Mouse (Mus musculus) CH12.LX (cell line): ENCODE measurements around the gene Erbb2. TPM values are rescaled to one million over a fixed set of nuclear protein-coding genes. Genes with fewer than 3 reads are reported as not detected.

Experiments
- DNase-seq: peaks from one replicate; pipeline ENCODE4 v3.0.0-alpha.2; 2013; ENCODE audit errors: extremely low read depth
- H3K27ac ChIP-seq: 2 replicates; pipeline ENCODE4 v1.5.1; 2012; ENCODE audit warnings: low read depth, mild to moderate bottlenecking, control low read depth, moderate library complexity; ENCODE audit not compliant: insufficient read depth
- H3K27me3 ChIP-seq: replicated peaks from 2 replicates; pipeline ENCODE3; 2012; ENCODE audit warnings: inconsistent platforms
- H3K36me3 ChIP-seq, 2 experiments: replicated peaks in 1 of 2; 2 replicates each; pipeline versions ENCODE3 to v1.6.1; 2012; ENCODE audit warnings: inconsistent platforms in 1 of 2, low read length in 1 of 2, mild to moderate bottlenecking in 1 of 2, mixed read lengths in 1 of 2, moderate library complexity in 1 of 2; ENCODE audit not compliant: control insufficient read depth in 1 of 2, insufficient read depth in 1 of 2
- H3K4me1 ChIP-seq, 2 experiments: 2 replicates each; pipeline ENCODE4 v1.6.1; 2012; ENCODE audit warnings: inconsistent platforms in 1 of 2, moderate library complexity in 1 of 2; ENCODE audit not compliant: insufficient read depth in 2 of 2, control insufficient read depth in 1 of 2
- H3K4me2 ChIP-seq: 2 replicates; pipeline ENCODE4 v1.6.1; 2012; ENCODE audit warnings: low read depth, mild to moderate bottlenecking, control low read depth; ENCODE audit not compliant: poor library complexity, insufficient read depth, severe bottlenecking
- H3K4me3 ChIP-seq, 3 experiments: fragments of 150-350 bp in 1 of 3; sonication (generic) in 1 of 3; replicated peaks in 1 of 3; 2 replicates each; pipeline versions ENCODE3 to v1.5.1; 2011 to 2012; ENCODE audit warnings: low read depth in 2 of 3, low read length in 2 of 3, mild to moderate bottlenecking in 2 of 3, moderate library complexity in 2 of 3, control low read depth in 1 of 3, improper control_type of control experiment in 1 of 3, inconsistent platforms in 1 of 3, mixed read lengths in 1 of 3; ENCODE audit not compliant: poor library complexity in 1 of 3
- H3K79me2 ChIP-seq: replicated peaks from 2 replicates; pipeline ENCODE4 v1.6.1; 2012; ENCODE audit warnings: mild to moderate bottlenecking, moderate library complexity; ENCODE audit not compliant: control insufficient read depth, poor library complexity, insufficient read depth, severe bottlenecking; ENCODE audit errors: extremely low read depth
- H3K9ac ChIP-seq: 2 replicates; pipeline ENCODE4 v1.6.1; 2012; ENCODE audit warnings: low read depth, mild to moderate bottlenecking, control low read depth, moderate library complexity; ENCODE audit not compliant: insufficient read depth
- H3K9me3 ChIP-seq: replicated peaks from 2 replicates; pipeline ENCODE3; 2012; ENCODE audit warnings: low read length, inconsistent platforms, mixed read lengths
- BHLHE40 ChIP-seq: IDR thresholded peaks from 2 replicates; pipeline ENCODE4 v1.6.1; 2011; ENCODE audit warnings: mild to moderate bottlenecking, low read depth, low read length, improper control_type of control experiment
- CHD1 ChIP-seq: IDR thresholded peaks from 2 replicates; pipeline ENCODE4 v1.6.1; 2012; ENCODE audit warnings: low read depth, low read length, improper control_type of control experiment, inconsistent platforms
- CTCF ChIP-seq, 2 experiments: IDR thresholded peaks in 1 of 2; conservative IDR thresholded peaks in 1 of 2; 2 replicates each; pipeline ENCODE4 v1.5.1; 2011 to 2012; ENCODE audit warnings: low read depth in 2 of 2, low read length in 2 of 2, improper control_type of control experiment in 1 of 2, inconsistent platforms in 1 of 2, mild to moderate bottlenecking in 1 of 2, moderate library complexity in 1 of 2
- E2F4 ChIP-seq: IDR thresholded peaks from 2 replicates; pipeline ENCODE4 v1.6.1; 2011; ENCODE audit warnings: low read depth, low read length, improper control_type of control experiment; ENCODE audit not compliant: insufficient replicate concordance
- ELF1 ChIP-seq: IDR thresholded peaks from 2 replicates; pipeline ENCODE4 v1.6.1; 2014; ENCODE audit warnings: low read depth, mild to moderate bottlenecking, inconsistent platforms, low read length, improper control_type of control experiment
- EP300 ChIP-seq: IDR thresholded peaks from 2 replicates; pipeline ENCODE4 v1.6.1; 2011; ENCODE audit warnings: low read length, improper control_type of control experiment
- HCFC1 ChIP-seq: IDR thresholded peaks from 2 replicates; pipeline ENCODE4 v1.6.1; 2012; ENCODE audit warnings: low read depth, mild to moderate bottlenecking, inconsistent platforms, low read length, improper control_type of control experiment
- IRF4 ChIP-seq: IDR thresholded peaks from 2 replicates; pipeline ENCODE4 v1.6.1; 2014; ENCODE audit warnings: low read depth, mild to moderate bottlenecking, inconsistent platforms, low read length, improper control_type of control experiment
- JUN ChIP-seq: IDR thresholded peaks from 2 replicates; pipeline ENCODE4 v1.6.1; 2011; ENCODE audit warnings: low read depth, mild to moderate bottlenecking, low read length, improper control_type of control experiment, moderate library complexity; ENCODE audit not compliant: insufficient read depth
- KAT2A ChIP-seq: IDR thresholded peaks from 2 replicates; pipeline ENCODE4 v1.6.1; 2012; ENCODE audit warnings: low read length, improper control_type of control experiment, inconsistent platforms; ENCODE audit not compliant: insufficient replicate concordance
- MAFK ChIP-seq: IDR thresholded peaks from 2 replicates; pipeline ENCODE4 v1.6.1; 2011; ENCODE audit warnings: low read length, improper control_type of control experiment; ENCODE audit not compliant: insufficient replicate concordance
- MAX ChIP-seq: IDR thresholded peaks from 2 replicates; pipeline ENCODE4 v1.6.1; 2011; ENCODE audit warnings: low read length, improper control_type of control experiment
- MAZ ChIP-seq: IDR thresholded peaks from 2 replicates; pipeline ENCODE4 v1.6.1; 2012; ENCODE audit warnings: low read depth, mild to moderate bottlenecking, inconsistent platforms, low read length, improper control_type of control experiment, moderate library complexity
- MXI1 ChIP-seq: IDR thresholded peaks from 2 replicates; pipeline ENCODE4 v1.6.1; 2011; ENCODE audit warnings: mild to moderate bottlenecking, low read depth, low read length, improper control_type of control experiment
- NRF1 ChIP-seq: IDR thresholded peaks from 2 replicates; pipeline ENCODE4 v1.6.1; 2014; ENCODE audit warnings: low read depth, mild to moderate bottlenecking, inconsistent platforms, low read length, improper control_type of control experiment, moderate library complexity
- POLR2A ChIP-seq: IDR thresholded peaks from 2 replicates; pipeline ENCODE4 v1.6.1; 2011; ENCODE audit warnings: low read depth, mild to moderate bottlenecking, improper control_type of control experiment, low read length
- RAD21 ChIP-seq: IDR thresholded peaks from 2 replicates; pipeline ENCODE4 v1.6.1; 2011; ENCODE audit warnings: low read depth, mild to moderate bottlenecking, low read length, improper control_type of control experiment, moderate library complexity
- RCOR1 ChIP-seq: conservative IDR thresholded peaks from 2 replicates; pipeline ENCODE4 v1.6.1; 2012; ENCODE audit warnings: low read depth, mild to moderate bottlenecking, inconsistent platforms, low read length, improper control_type of control experiment
- SIN3A ChIP-seq: IDR thresholded peaks from 2 replicates; pipeline ENCODE4 v1.6.1; 2012; ENCODE audit warnings: low read length, improper control_type of control experiment, inconsistent platforms
- TBP ChIP-seq: conservative IDR thresholded peaks from 2 replicates; pipeline ENCODE4 v1.6.1; 2011; ENCODE audit warnings: low read depth, low read length, improper control_type of control experiment
- TCF12 ChIP-seq: IDR thresholded peaks from 2 replicates; pipeline ENCODE4 v1.6.1; 2014; ENCODE audit warnings: low read depth, mild to moderate bottlenecking, inconsistent platforms, low read length, improper control_type of control experiment
- USF1 ChIP-seq: IDR thresholded peaks from 2 replicates; pipeline ENCODE4 v1.6.1; 2014; ENCODE audit warnings: low read depth, mild to moderate bottlenecking, inconsistent platforms, low read length, improper control_type of control experiment
- ZC3H11A ChIP-seq: IDR thresholded peaks from 2 replicates; pipeline ENCODE4 v1.6.1; 2012; ENCODE audit warnings: low read depth, mild to moderate bottlenecking, inconsistent platforms, low read length, improper control_type of control experiment
- ZKSCAN1 ChIP-seq: IDR thresholded peaks from 2 replicates; pipeline ENCODE4 v1.6.1; 2012; ENCODE audit warnings: low read depth, inconsistent platforms, low read length, improper control_type of control experiment, borderline replicate concordance
- ZMIZ1 ChIP-seq: IDR thresholded peaks from 2 replicates; pipeline ENCODE4 v1.6.1; 2012; ENCODE audit warnings: low read depth, mild to moderate bottlenecking, inconsistent platforms, low read length, improper control_type of control experiment
- dilution Hi-C: fragments of 300-500 bp; cut with MboI; formaldehyde crosslinking; loops from 2 replicates; pipeline ENCODE4 v1.14.3; 2020; ENCODE audit warnings: low sequenced_read_pairs; ENCODE audit not compliant: extremely low pct_unique_long_range_greater_than_20kb, extremely low pct_ligation_motif_present
- in situ Hi-C: fragments of 300-500 bp; cut with MboI; formaldehyde crosslinking; loops from 3 replicates; pipeline ENCODE4 v1.14.3; 2019; ENCODE audit warnings: low sequenced_read_pairs, low pct_ligation_motif_present, low pct_unique_long_range_greater_than_20kb, mixed read lengths
- polyA plus RNA-seq: library from polyadenylated mRNA; unstranded; fragments of >175 nt; gene quantifications from 2 replicates; pipeline ENCODE4 v1.2.1, GENCODE M21; 2012; ENCODE audit warnings: low read depth; ENCODE audit not compliant: insufficient read length
- total RNA-seq, 2 experiments: library from RNA; depleted of rRNA; stranded (reverse); fragments of 300-350 nt in 1 of 2; fragments of >200 nt in 1 of 2; gene quantifications; 2 replicates each; pipeline ENCODE4 v1.2.3; 2012 to 2014

The Erbb2 gene
- total and polyA plus RNA-seq, 3 experiments = 0.06 to 0.17 TPM; not detected in 1

GRCm38 (mm10) chr11:98392034-98392433, 20.2 kb upstream of the Erbb2 start:
- peaks cover 15 to 60% of the 10 kb centered on the region in 2 experiments for H3K4me1 ChIP-seq
- no peaks in the 10 kb centered on the region for H3K9me3 ChIP-seq
- in situ Hi-C loops = loop anchor here (5.0 kb wide), 1 partner anchor 35 kb away; the partner anchor contains the start of gene Stard3
- no peaks in the 10 kb centered on the region for H3K79me2 ChIP-seq
- dilution Hi-C loops = no loop called here
- no peak overlapping the region for H3K4me2 ChIP-seq
- DNase-seq = no peak
- TF ChIP-seq CHD1 (no peak), RAD21 (no peak), BHLHE40 (no peak), POLR2A (no peak), USF1 (no peak)
- no peak overlapping the region for H3K4me3 ChIP-seq
- peaks cover 6% of the 10 kb centered on the region for H3K27me3 ChIP-seq
- H3K9ac ChIP-seq = no peak overlapping the region
- no peak overlapping the region for H3K27ac ChIP-seq
- peaks cover 0 to 2% of the 10 kb centered on the region in 2 experiments for H3K36me3 ChIP-seq

- Histone ChIP-seq H3K36me3 (peaks cover 0 to 4% of the 10 kb centered on the region in 2 experiments), H3K4me1 (peaks cover 15 to 60% of the 10 kb centered on the region in 2 experiments), H3K4me3 (no peak overlapping the region), H3K9ac (no peak overlapping the region), H3K9me3 (no peaks in the 10 kb centered on the region), H3K27ac (no peak overlapping the region), H3K4me2 (no peak overlapping the region), H3K79me2 (no peaks in the 10 kb centered on the region), H3K27me3 (peaks cover 2% of the 10 kb centered on the region)
- no peak for DNase-seq
- TF ChIP-seq ZC3H11A (no peak), ELF1 (no peak), E2F4 (no peak), CTCF (conservative IDR thresholded peaks at IDR 0.05 in 1 of 2, IDR thresholded peaks at IDR 0.05 in 1 of 2; ENCODE audit: low read depth in 2 of 2, low read length in 2 of 2) (no peak), USF1 (no peak), MAZ (no peak), TBP (no peak), HCFC1 (no peak)
- in situ Hi-C loops = loop anchor here (5.0 kb wide), 1 partner anchor 35 kb away; the partner anchor contains the start of gene Stard3
- dilution Hi-C loops = no loop called here
Observed at GRCm38 (mm10) chr11:98392645-98393044, 19.6 kb upstream of the Erbb2 start.

- no peak for DNase-seq
- H3K4me3 ChIP-seq = no peak overlapping the region
- H3K9ac ChIP-seq = no peak overlapping the region
- in situ Hi-C loops (loop anchor here (5.0 kb wide), 1 partner anchor 36 kb away; the partner anchor contains the start of gene Stard3), dilution Hi-C loops (no loop called here)
- H3K9me3 ChIP-seq = no peaks in the 10 kb centered on the region
- no peak overlapping the region for H3K27ac ChIP-seq
- no peak overlapping the region for H3K4me2 ChIP-seq
- H3K36me3 ChIP-seq = peaks cover 0 to 6% of the 10 kb centered on the region in 2 experiments
- peaks cover 15 to 60% of the 10 kb centered on the region in 2 experiments for H3K4me1 ChIP-seq
- TF ChIP-seq MAX (no peak), RAD21 (no peak), ZKSCAN1 (no peak), TCF12 (no peak), MAFK (no peak), NRF1 (no peak), JUN (no peak), SIN3A (no peak), KAT2A (no peak), EP300 (no peak), RCOR1 (no peak), IRF4 (no peak), MXI1 (no peak), ZMIZ1 (no peak)
- no peaks in the 10 kb centered on the region for H3K27me3 ChIP-seq
- H3K79me2 ChIP-seq = no peaks in the 10 kb centered on the region
Observed at GRCm38 (mm10) chr11:98393317-98393716, 19.0 kb upstream of the Erbb2 start.
